Mouse (Mus musculus) mesoderm, embryonic 11.5 days (tissue): ENCODE data around the gene Hbp1.

ENCODE experiments used
- DNase-seq: peaks from one replicate; pipeline ENCODE4 v3.0.0-alpha.2; 2012; ENCODE audit warnings: low read depth, low spot score

The Hbp1 gene

GRCm38 (mm10) chr12:31949759-31950658, at the start of gene Hbp1:
Gene Hbp1, minus strand, starts transcription at chr12:31950535.
- DNase-seq: peak; percentile 99

DNA sequence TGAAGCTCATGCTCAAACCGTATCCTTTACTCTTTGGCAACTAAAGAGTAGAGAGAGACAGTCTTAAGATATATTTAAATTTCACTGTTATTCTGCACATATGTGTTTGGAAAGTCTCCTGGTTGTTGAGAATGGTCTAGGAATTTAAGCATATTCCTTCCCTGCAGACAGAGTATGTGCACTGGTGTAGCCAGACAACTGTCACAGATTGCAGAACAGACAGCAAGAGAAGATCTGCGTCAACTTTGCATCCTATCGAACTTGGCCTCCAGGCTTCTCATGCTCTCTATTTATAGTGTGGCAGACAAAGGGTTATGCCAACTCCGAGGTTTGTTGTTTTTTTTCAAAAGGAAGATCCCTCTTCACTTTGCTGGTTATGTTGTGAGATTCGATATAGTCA, 48.4 kb upstream of the Hbp1 start:
- no peak for DNase-seq

DNA sequence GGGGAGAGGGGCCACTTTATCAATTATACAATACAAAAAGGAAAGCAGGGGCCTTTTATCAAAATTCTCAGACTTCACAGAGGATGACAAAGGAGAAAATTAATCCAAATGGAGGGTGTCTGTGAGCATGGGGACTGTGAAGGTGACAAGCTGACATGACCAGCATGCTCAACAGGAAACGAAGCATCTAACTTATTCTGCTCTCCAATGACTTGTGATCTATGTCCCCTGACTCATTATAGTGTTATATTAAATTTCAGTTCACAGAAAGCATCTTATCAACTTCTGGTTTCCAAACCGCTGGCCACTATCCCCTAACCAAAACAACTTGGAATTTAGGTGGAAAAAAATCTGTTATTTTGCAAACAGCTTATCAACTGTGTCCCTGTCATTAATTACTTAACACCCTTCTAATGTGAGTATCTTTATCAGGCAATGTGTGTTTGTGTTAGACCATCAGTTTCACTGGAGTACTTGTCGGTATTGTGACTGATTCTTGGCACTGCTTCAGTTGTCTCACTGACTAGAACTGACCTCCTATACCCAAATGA, 47.1 kb upstream of the Hbp1 start:
- DNase-seq: no peak

DNA sequence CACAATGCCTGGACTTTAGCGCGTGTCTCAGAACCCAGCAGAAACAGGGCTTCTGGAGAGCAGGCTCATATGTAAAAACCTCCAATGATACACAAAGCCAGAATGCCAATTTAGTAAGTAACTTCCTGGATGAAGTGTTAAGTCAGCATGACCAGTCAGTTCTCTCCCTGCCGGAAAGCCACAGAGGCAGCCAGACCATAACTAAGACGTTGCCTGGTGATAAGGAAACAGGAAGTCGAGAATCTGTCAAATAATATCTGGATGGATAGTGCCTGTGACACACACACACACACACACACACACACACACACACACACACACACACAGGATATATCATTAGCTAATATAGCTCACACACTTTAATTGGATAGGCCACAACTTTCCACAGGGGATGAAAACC, 46.5 kb upstream of the Hbp1 start:
- no peak for DNase-seq

- DNase-seq: no peak
These were observed 40.2 kb upstream of the Hbp1 start for GRCm38 (mm10) chr12:31990575-31990974.

DNA sequence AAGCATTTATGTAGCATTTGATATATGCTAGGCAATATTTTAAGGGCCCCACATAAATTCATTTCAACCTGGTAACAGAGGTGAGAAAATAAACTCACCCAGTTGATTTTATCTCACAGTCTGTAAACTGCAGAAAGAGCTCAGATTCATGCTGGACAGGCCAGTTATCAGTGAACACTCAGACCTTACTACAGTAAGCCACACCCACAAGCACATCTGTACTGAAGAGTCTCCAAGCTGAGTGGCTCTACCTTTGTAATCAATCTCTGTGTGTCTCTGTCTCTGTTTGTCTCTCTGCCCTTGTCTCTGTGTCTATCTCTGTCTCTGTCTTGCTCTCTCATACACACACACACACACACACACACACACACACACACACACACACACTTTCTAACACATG, 39.4 kb upstream of the Hbp1 start:
- DNase-seq: no peak

GRCm38 (mm10) chr12:31986463-31986862, 36.1 kb upstream of the Hbp1 start:
- DNase-seq: no peak

DNA sequence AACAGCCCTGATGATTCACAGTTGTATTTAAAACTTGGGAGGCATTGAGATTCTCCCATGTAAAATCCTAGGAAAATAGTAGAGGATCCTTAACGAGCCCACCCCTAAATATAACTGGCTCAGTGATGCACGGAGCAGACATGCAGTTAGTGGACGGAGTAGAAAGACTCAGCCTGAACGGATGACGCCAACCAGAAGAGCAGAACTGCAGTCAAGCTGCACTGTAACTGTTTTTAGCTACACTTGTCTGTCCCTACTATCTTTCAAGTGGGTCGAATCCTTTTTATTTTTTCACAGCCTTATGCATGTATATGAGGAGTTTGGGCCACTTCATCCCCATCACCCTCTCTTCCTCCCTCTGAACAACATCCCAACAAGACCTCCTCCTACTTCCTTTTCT, 35.4 kb upstream of the Hbp1 start:
- DNase-seq: no peak

DNA sequence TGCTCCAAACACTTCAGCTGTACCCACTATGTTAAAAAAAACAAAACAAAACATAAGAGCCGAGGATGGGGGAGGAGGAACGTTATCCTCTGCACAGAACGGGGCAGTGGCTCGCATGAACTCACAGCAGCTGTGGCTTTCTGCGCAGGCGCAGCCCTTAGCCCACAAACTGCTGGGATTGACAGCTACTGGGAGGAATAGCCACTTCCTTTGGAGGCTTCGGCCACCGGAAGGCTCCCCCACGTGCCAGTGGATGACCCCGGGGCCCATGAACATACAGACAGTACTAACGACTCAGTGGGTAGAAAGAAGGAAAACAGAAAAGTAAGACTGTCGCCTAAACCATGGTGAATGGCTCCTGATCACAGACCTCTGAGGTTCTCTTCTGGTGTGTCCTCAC, 34.3 kb upstream of the Hbp1 start:
- DNase-seq: no peak

- DNase-seq: no peak
These were observed 33.9 kb upstream of the Hbp1 start for GRCm38 (mm10) chr12:31984206-31984605.

- DNase-seq: no peak
These were observed 33.4 kb upstream of the Hbp1 start for GRCm38 (mm10) chr12:31983769-31984168.

DNA sequence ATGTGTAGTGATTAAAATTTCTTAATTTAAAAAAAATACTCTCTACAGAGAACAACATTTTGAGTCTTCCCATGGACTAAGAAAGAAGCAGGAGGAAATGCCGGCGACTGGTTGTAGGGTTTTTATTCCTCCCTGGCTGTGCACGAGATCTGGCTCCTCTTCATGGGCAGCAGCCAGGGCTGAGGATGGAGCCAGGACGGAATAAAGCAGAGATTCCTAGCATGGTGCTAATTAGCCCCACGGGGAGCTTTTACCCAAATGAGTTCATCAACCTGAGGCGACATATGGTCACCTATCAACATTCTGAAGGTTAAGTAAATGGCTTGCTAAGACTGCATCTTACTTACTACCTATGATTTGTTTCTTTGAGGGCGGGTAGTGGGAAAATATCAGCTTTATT, 32.9 kb upstream of the Hbp1 start:
- no peak for DNase-seq

GRCm38 (mm10) chr12:31977613-31978195, 27.4 kb upstream of the Hbp1 start:
- DNase-seq: no peak

DNA sequence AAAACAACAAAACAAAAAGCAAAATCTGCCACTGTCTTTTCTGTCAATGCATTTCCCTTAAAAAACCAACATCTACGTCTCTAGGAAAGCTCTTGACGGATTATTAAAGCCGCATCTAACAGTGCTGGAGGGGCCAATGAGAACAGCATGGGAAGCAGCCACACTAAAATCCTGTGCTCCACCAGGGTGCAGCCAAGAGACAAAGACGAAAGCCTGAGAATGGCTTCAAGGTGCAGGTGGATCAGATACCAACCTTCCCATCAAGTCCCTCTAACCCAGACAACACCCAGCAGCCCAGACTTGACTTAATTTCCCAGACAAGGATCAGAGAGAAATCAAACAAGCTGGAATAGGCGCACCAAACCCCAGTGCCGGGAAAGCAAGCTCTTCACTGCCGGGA, 26.2 kb upstream of the Hbp1 start:
- DNase-seq: no peak

DNA sequence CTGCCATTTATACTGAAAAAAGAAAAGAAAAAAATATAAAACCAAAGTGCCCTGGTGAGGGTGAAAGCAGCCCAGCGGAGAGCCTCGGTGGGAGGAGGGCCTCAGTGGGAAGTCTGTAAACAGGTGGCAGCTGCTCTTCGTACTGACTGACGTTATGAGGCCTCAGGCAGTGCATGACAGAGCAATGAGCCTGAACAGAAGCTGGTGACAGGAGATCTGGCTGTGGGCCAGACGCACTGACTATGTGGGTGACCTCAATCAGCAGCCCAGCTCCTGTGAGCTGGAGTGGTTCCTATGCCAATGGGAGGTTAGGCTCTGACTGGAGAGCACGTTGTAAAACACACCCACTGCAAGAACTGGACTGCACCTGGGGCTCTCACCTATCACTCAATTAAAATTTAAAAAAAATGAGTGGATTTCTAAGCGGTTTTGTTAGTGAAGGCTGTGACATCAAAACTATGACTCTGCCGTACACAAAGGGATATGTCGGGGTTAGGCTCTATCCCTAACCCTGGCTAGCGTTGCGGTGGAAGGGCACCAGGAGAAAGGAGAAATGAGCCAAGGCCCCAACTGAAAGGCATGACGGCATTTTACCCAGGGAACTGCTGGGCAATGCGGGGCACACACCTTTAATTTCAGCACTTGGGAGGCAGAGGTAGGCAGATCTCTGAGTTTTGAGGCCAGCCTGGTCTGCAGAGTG, 23.3 kb upstream of the Hbp1 start:
- DNase-seq: peak; percentile 27

DNA sequence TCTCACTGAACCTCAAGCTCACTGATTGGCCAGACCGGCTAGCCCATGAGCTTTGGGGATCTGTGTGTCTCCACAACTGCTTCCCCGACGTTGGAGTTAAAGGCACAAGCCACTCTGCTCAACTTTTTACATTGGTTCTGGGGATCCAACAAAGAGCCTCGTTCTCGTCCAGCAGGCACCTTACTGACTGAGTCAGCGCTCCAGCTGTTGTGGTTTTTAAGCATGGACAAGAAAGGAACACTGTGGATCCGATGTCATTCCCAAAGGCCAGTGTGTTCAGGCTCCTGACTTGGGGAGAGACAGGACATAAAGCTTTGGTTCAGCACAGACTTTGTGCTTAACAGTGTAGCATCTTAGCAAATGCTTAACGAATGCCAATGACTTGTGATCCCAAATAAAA, 21.2 kb upstream of the Hbp1 start:
- no peak for DNase-seq

DNA sequence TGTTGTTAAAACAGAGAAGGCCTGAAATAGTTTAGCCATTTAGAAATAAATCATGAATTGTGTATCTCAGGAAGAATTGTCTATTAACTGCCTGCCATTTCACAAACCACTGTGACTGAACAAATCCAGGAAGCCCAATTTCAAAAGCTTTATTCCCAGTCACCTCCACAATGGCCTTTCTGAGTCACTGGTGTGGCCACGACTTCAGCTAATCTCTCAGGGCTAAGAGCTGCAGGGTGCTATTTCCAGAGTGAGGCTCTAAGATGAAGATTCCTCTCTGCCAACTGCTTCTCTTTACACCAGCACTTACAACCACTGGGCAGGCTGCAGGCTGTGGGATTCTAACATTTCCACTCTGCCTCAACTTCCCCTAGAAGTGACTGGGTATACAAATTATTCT, 18.8 kb upstream of the Hbp1 start:
- no peak for DNase-seq

GRCm38 (mm10) chr12:31967536-31967935, 17.2 kb upstream of the Hbp1 start:
- peak; percentile 77 for DNase-seq

GRCm38 (mm10) chr12:31966405-31966804, 16.1 kb upstream of the Hbp1 start:
- DNase-seq: no peak

GRCm38 (mm10) chr12:31965517-31966212, 15.3 kb upstream of the Hbp1 start:
- no peak for DNase-seq

DNA sequence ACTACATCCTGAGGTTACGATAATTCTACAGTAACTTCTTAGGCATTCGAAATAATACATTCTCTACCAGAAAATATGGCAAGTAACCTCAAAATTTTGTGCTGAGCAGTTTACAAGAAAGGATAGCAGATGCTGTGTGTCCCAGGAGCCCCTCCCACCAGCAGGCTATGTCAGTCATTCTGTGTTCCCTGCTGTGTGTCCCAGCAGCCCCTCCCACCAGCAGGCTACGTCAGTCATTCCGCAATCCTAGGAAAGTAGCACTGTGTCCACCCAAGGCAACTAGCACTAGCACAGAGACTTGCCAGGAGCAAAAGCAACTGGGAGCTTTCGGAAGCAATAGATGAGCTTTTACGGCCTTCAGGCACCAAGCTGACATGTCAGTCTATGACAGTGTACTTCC, 13.7 kb upstream of the Hbp1 start:
- no peak for DNase-seq

GRCm38 (mm10) chr12:31955843-31956242, 5.5 kb upstream of the Hbp1 start:
- no peak for DNase-seq
